Mouse (Mus musculus) stomach, postnatal 0 days (tissue): ENCODE data around the gene Mc1r. TPM values are rescaled to one million over a fixed set of nuclear protein-coding genes. Genes with fewer than 3 reads are reported as not detected.

Source experiments
- ATAC-seq: fragments of 200-750 bp; cut with Nextera tagmentation; 2 replicates; pipeline ENCODE4 v1.8.0; 2017; ENCODE audit not compliant: low FRiP score, low TSS enrichment
- DNase-seq: peaks from one replicate; pipeline ENCODE4 v3.0.0-alpha.2; 2016; ENCODE audit warnings: low spot score
- H3K27ac ChIP-seq: fragments of 300-500 bp; sonication (generic); replicated peaks from 2 replicates; pipeline ENCODE4 v1.5.1; 2014; ENCODE audit warnings: mild to moderate bottlenecking, control low read depth
- H3K27me3 ChIP-seq: fragments of 300-500 bp; sonication (generic); 2 replicates; pipeline ENCODE4 v1.6.1; 2014; ENCODE audit warnings: low read length; ENCODE audit not compliant: control insufficient read depth, insufficient read depth
- H3K36me3 ChIP-seq: fragments of 300-500 bp; sonication (generic); 2 replicates; pipeline ENCODE4 v1.6.1; 2014; ENCODE audit warnings: low read length, mixed read lengths; ENCODE audit not compliant: control insufficient read depth, insufficient read depth
- H3K4me1 ChIP-seq: fragments of 300-500 bp; sonication (generic); replicated peaks from 2 replicates; pipeline ENCODE4 v1.6.1; 2014; ENCODE audit warnings: antibody characterized with exemption; ENCODE audit not compliant: control insufficient read depth, insufficient read depth
- H3K4me2 ChIP-seq: fragments of 300-500 bp; sonication (generic); replicated peaks from 2 replicates; pipeline ENCODE4 v1.6.1; 2014; ENCODE audit warnings: low read depth, mild to moderate bottlenecking, control low read depth, moderate library complexity
- H3K4me3 ChIP-seq: fragments of 300-500 bp; sonication (generic); 2 replicates; pipeline ENCODE4 v1.5.1; 2014; ENCODE audit warnings: low read depth, low read length, control low read depth
- H3K9ac ChIP-seq: fragments of 300-500 bp; sonication (generic); 2 replicates; pipeline ENCODE4 v1.6.1; 2014; ENCODE audit warnings: mild to moderate bottlenecking, low read length, control low read depth, mixed read lengths
- H3K9me3 ChIP-seq: fragments of 300-500 bp; sonication (generic); 2 replicates; pipeline ENCODE4 v1.6.1; 2016; ENCODE audit warnings: low read length; ENCODE audit not compliant: control insufficient read depth
- CTCF ChIP-seq: IDR thresholded peaks from 2 replicates; pipeline ENCODE4 v1.5.1; 2016; ENCODE audit warnings: antibody characterized with exemption, low read depth, mild to moderate bottlenecking, moderate library complexity
- EP300 ChIP-seq: optimal IDR thresholded peaks from 2 replicates; pipeline ENCODE3; 2016; ENCODE audit warnings: antibody characterized with exemption
- WGBS: fragments of 180-500 bp; shearing (Covaris S2); extraction: QIAGEN DNeasy Blood & Tissue Kit; methylation state at CpG from one replicate; pipeline ENCODE4 v1.1.7; 2014; 5-methylcytosine and 5-hydroxymethylcytosine counted together
- polyA plus RNA-seq: library from polyadenylated mRNA; unstranded; fragments of >200 nt; fragmentation: Nextera tagmentation; extraction: Ambion mirVana; gene quantifications from 2 replicates; pipeline ENCODE4 v1.2.1, GENCODE M21; 2015

Mc1r gene
- polyA plus RNA-seq, 1 experiment from 2014 or later = not detected

DNA sequence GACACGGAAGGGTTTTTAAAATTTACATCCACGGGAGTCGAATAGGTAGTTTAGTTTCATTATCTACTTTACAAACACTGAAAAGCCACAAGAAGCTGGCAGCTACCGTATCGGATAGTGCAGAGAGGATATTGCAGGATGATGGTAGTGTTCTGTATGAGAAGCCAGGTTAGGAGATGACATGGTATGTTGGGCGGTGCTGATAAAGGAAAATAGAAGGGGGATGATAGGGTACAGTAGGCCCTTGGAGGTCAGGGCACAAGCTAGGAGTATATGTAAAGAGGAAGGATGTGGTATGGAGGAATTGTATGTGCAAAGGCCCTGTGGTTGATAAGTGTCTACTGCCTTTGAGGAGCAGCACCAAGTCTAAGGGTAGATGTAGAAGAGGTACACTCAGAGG, 47.7 kb downstream of the Mc1r start:
- H3K27me3 ChIP-seq = no peaks in the 10 kb centered on the region
- no peak for DNase-seq
- H3K4me2 ChIP-seq = no peak overlapping the region
- H3K27ac ChIP-seq = no peak overlapping the region
- no peak overlapping the region for H3K4me3 ChIP-seq
- no peaks in the 10 kb centered on the region for H3K9me3 ChIP-seq
- peaks cover 23% of the 10 kb centered on the region for H3K36me3 ChIP-seq
- 89% methylated on average over 6 of the region's 6 CpGs for WGBS
- H3K4me1 ChIP-seq = no peaks in the 10 kb centered on the region
- ATAC-seq = no peak
- TF ChIP-seq EP300 (no peak), CTCF (no peak)
- H3K9ac ChIP-seq = no peak overlapping the region

Other genes starting within 250 kb of the Mc1r start
- 7.8 and 9.3 TPM in 2 replicates for gene Sult5a1, start 248.8 kb upstream of the Mc1r start, polyA plus RNA-seq
- gene Dpep1, start 220.9 kb upstream of the Mc1r start, polyA plus RNA-seq = 10.0 and 13.6 TPM in 2 replicates
- gene Chmp1a, start 194.3 kb upstream of the Mc1r start, polyA plus RNA-seq = 153 and 157 TPM in 2 replicates
- gene Spata33, start 194.3 kb upstream of the Mc1r start, polyA plus RNA-seq = 0.91 and 0.94 TPM in 2 replicates
- 16.1 and 16.7 TPM in 2 replicates for gene Cdk10, start 182.3 kb upstream of the Mc1r start, polyA plus RNA-seq
- 3.1 and 3.6 TPM in 2 replicates for gene Spata2l, start 170.9 kb upstream of the Mc1r start, polyA plus RNA-seq
- gene Zfp276, start 152.9 kb upstream of the Mc1r start, polyA plus RNA-seq = 7.8 and 8.3 TPM in 2 replicates
- 10.3 and 11.2 TPM in 2 replicates for gene Vps9d1, start 152.8 kb upstream of the Mc1r start, polyA plus RNA-seq
- 5.3 and 5.7 TPM in 2 replicates for gene Fanca, start 88.5 kb upstream of the Mc1r start, polyA plus RNA-seq
- 12.4 and 13.1 TPM in 2 replicates for gene Spire2, start 74.4 kb upstream of the Mc1r start, polyA plus RNA-seq
- gene Tcf25, start 33.4 kb upstream of the Mc1r start, polyA plus RNA-seq = 133 and 146 TPM in 2 replicates
- gene Tubb3, start 4.3 kb downstream of the Mc1r start, polyA plus RNA-seq = 24.4 and 24.7 TPM in 2 replicates
- 20.6 and 22.5 TPM in 2 replicates for gene Def8, start 16.4 kb downstream of the Mc1r start, polyA plus RNA-seq
- 28.1 and 28.4 TPM in 2 replicates for gene Afg3l1, start 70.8 kb downstream of the Mc1r start, polyA plus RNA-seq
- gene Dbndd1, start 108.4 kb downstream of the Mc1r start, polyA plus RNA-seq = 0.89 and 1.4 TPM in 2 replicates
- 10.6 and 11.3 TPM in 2 replicates for gene Gas8, start 111.7 kb downstream of the Mc1r start, polyA plus RNA-seq
- 7.3 and 10.9 TPM in 2 replicates for gene Rhou, start 246.8 kb downstream of the Mc1r start, polyA plus RNA-seq